Mouse (Mus musculus) urinary bladder, postnatal 36 days (tissue): Measurements from ENCODE around the gene Sprr2a1.
A peak's percentile ranks its signal among the peaks of the same experiment; 100 is the strongest.
"Not testable (repeated sequence)": the region's sequence is repeated elsewhere in the genome, so short reads cannot be mapped to it uniquely, and the experiment has no call there.

Source experiments
- DNase-seq, 2 experiments: peaks; one replicate each; pipeline ENCODE4 v3.0.0; 2022; ENCODE audit warnings: low spot score in 2 of 2, mixed read lengths in 1 of 2

Sprr2a1 gene

DNA sequence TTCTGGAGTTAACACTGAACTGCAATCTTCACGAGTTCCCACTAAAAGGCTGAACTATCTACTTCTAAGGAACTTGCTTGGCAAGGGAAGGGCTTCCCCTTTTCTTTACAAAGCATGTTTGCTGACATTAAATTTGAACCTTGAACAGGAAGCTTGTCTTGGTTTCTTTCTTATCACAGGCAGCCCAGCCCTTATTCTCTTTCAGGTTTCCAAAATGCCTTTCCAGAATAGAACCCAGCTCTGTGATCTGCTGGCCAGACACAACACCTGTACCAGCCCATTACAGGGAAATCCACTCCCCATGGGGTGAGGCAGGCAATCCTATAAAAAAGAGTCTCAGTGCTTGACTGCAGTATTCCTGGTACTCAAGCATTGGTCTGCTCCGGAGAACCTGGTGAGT lies at the start of gene Sprr2a1, which contains the start of gene Sprr2a2:
Gene Sprr2a1 (plus strand): TSS at position 231 of the 400 bp plus-strand sequence.
Gene Sprr2a2 (plus strand): TSS at position 352 of the 400 bp plus-strand sequence.
- not testable (repeated sequence) for DNase-seq

DNA sequence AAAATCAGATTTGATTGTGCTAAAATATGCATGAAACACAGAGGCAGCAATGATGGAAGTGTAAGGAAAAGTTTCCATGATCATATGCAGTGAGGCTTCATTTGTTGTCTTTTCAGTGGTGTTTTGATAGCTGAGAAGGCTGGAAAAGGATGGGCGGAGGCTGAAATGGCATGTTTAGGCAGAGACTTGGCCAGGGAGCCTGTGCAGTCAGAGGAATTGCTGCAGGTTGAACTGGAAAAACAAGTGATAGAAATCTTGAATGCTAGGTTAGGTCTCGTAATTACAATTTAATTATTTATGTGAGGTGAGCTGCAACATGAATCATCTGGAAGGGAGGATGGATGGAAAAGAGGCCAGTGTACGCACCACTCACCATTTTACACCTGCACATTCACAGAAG lies 45.8 kb upstream of the Sprr2a1 start:
- peak; percentile 33 to 56 for DNase-seq

DNA sequence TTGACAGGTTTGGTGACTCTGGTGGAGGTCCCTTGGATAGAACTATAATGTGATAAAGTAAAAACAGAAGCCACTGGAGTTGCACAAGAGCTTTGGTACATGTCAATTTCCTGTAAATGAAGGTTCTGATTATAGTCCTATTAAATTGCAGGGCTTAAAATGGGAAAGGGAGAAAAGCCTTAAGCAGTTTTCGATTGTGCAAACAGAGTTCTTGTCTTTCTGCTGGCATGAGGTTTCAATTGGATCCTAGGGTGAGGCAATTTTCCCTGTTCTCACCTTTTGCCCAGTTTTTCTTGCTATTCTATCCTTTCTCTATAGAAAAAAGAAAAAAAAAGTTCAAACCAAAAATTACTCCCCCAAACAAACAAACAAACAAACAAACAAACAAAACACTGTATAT lies 38.7 kb upstream of the Sprr2a1 start:
- no peak for DNase-seq

DNA sequence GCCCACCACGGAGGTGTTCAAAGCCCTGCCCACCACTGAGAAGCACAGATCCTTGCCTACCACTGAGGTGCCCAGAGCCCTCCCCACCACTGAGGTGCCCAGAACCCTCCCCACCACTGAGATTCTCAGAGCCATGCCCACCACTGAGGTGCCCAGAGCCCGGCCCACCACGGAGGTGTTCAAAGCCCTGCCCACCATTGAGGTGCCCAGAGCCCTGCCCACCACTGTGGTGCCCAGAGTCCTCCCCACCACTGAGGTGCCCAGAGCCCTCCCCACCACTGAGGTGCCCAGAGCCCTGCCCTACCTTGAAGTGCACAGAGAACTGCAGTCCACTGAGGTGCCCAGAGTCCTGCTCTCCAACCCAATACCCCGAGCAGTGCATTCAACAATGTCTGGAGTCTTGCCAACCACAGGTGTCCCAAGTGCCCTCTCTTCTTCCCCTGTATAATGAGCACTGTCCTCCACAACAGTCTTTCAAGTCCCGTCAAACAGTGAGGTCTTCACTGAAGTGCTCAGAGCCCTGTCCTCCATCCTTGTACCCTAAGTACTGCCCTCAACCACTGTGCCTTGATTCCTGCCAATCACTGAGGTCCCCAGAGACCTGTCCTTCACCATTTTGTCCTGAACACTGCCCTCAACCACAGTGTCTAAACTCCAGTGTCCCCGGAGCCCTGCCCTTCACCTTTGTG lies 19.9 kb upstream of the Sprr2a1 start:
- no peak for DNase-seq

DNA sequence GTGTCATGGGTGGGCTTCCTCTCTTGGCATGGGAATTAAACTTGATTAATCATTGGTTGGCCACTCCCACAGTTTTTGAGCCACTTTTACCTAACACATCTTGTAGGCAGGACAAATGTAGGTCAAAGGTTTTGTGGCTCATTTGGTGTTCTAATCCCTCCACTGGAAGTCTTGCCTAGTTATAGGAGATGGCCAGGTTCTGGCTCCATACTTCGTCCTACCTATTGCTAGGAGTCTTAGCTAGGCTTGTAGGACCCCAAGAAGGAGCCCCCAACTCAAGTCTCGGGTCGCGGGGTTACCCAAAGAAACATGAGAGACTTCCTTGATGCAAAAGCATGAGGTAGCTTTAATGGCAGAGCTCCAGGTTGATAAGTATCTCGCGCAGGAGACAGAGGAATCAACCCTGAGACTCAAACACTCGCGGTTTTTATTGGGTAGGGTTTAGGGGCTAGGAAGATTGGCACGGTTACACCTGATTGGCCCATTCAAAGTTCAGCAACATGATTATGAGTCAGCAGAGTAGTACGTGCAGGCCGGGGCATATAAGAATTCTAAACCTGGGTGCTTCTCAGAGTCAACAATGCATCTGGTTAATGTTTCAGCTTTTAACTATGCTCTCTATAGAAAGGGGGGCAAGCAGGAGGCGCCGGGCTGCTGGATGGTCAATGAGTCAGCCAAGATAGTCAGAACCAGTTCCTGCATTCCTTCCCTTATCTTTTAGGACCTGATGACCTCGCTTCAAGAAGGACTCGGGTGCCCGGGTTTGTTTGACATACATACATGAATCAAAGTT lies 4.3 kb upstream of the Sprr2a1 start:
- DNase-seq: not testable (repeated sequence)

DNA sequence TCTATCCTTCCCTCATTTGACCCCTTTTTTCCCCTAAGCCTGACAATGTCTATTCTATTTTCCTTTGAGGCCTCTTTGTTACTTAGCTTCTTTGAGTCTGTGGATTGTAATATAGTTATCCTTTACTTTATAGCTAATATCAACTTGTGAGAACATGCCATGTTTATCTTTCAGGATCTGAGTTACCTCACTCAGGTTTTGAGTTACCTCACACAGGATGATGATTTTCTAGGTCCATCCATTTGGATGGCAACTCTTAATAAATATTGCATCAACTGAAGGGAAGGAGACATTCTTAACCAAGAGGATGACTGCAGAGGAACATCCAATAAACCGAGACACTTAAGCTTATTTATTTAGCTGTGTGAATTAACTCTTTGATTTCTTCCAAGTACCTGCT lies 3.5 kb upstream of the Sprr2a1 start:
- not testable (repeated sequence) for DNase-seq

DNA sequence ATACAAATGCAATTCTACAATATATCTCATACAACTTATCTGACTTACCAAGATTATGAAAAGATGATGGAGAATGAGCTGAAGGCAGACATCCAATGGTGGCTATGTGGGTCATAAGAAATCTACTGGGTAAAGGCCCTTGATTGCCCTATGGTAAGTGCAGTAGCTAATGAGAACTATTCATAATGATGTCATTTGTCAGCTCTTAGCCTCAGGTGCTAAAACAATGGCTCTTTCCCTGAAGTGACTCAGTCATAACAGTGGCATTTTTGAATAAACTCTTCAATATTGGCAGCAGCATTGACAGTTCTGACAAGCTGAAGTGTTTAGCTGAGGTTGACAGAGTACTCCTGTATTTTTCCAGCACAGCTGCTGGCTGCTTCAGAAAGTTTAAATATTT lies 1.9 kb upstream of the Sprr2a1 start:
- not testable (repeated sequence) for DNase-seq

DNA sequence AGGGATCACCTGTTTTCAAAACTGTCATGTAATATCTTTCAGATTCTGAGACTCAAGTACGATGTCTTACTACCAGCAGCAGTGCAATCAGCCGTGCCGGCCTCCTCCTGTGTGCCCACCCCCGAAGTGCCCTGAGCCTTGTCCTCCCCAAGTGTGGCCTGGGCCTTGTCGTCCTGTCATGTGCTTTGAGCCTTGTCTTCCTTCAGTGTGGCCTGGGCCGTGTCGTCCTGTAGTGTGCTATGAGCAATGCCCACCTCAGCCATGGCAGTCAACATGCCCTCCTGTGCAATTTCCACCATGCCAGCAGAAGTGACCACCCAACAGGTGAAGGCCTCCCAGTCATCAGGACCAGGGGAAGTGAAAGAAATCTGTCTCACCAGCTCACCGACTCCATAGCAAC lies 3.4 kb downstream of the Sprr2a1 start:
- not testable (repeated sequence) for DNase-seq

DNA sequence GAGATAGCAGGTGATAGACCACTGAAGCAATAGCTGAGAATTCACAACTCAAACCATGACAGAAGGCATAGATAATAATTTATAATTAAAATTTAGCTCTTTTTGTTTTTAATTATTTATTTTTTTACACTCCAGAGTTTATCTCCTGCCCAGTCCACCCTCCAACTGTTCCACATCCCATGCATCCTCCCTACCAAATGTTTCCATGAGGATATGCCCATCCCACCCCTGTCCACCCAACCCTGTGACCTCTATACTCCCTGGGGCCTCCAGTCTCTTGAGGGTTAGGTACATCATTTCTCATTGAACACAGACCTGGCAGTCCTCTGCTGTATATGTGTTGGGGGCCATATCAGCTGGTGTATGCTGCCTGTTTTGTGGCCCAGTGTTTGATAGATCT lies 8.1 kb downstream of the Sprr2a1 start:
- not testable (repeated sequence) for DNase-seq

DNA sequence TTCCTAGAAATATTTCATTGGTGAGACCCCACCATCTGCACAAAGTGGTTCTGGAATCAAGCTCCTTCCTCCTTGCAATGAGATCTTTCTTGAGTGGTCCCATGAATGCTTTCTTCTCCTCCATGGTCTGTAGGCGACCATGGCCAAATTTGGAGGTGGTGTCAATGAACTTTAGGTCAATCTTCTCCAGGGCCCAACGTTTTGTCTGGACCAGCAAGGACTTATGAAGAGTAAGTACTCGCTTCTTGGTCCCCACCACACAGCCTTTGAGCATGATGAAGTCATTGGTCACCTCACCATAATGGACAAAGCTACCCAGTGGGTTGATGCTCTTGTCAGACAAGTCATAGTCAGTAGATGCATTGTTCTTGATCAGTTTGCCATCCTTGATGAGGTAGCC lies 11.8 kb downstream of the Sprr2a1 start:
- not testable (repeated sequence) for DNase-seq

DNA sequence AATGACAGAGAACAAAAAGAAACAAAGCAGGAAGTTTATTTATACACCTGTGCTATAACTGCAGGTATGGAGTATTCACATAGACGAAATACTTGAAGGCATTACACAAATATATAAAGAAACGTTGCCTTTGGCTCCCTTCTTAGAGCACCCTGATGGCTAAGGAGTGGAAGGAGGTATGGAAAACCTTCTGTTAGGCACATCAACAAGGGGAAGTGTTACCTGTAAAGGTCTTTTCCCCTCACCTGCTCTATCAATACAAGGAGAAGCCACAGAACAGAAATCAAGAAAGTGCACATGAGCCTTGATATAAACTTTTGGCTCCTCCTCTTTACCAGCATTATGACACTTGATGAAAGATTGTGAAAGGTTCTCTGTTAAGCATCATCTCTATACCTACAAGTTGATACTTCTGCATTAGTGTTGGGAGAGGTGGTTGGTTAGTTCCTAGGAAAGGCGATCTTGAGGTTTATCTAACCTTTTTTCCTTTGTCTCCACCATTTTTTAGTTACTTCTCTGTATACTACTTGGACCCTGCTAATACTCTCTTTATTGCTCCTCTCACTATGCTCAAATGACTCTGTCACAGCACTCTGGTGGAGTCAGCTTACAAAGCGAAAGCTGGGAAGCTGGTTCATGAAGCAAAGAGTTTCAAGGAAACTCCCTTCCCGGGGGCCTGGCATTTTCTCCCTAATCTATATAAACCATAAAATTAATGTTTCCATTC lies 21.0 kb downstream of the Sprr2a1 start:
- not testable (repeated sequence) for DNase-seq

DNA sequence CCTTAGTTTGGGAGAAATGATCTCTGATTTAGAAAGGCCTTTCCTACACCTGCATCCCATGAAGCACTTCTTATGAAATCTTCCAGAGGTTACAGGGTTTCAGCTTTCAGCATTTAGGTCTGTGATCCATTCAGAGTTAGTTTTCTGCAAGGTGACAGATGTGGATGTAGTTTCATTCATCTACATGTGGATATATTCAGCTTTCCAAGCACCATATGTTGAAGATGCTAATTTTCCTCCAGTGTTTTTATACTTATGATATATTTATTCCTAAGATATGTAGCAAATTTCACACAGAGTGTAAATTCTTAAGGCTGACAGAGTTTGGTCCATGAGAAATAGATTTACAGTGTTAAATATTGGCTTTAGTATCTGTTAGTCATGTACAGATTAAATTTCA lies 23.1 kb downstream of the Sprr2a1 start:
- DNase-seq: not testable (repeated sequence)

DNA sequence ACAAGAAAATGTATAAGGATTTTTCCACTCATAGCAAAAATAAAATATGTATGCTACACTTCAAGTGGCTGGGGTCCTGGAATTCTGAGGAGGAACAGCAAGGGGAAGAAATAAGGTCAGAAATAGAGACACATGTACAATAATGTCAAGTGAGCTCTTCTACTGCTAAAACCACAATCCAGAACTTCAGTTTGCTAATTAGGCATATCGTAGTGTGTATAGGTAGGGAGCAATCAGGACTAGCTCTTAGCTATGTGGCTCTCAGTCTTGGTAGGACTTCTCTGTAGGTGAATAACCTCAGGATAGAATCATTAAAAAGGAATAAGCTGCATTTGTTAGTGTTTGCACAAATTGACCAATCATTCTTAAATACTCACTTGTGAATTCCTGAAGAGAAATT lies 23.6 kb downstream of the Sprr2a1 start:
- not testable (repeated sequence) for DNase-seq

DNA sequence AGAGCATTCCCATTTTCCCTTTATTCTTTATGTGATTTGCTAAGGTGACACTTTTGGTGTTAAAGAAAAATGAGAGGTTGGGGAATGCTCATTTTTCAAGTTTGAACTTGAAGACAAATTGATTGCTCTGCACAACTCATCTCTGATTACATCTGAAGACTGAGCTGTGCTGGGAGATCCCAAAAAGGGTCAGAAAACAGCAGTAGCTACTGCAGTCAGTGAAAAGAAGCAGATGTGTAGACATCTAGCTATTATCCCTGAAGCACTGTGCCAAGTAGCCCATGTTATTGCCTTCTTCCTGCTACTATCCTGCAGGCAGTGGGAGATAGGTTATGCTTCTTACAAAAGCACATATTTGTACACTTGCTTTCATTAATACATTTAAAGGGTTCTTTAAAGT lies 29.2 kb downstream of the Sprr2a1 start:
- DNase-seq: not testable (repeated sequence)

DNA sequence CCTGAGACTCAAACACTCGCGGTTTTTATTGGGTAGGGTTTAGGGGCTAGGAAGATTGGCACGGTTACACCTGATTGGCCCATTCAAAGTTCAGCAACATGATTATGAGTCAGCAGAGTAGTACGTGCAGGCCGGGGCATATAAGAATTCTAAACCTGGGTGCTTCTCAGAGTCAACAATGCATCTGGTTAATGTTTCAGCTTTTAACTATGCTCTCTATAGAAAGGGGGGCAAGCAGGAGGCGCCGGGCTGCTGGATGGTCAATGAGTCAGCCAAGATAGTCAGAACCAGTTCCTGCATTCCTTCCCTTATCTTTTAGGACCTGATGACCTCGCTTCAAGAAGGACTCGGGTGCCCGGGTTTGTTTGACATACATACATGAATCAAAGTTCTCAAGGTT lies 30.6 kb downstream of the Sprr2a1 start:
- DNase-seq: not testable (repeated sequence)

DNA sequence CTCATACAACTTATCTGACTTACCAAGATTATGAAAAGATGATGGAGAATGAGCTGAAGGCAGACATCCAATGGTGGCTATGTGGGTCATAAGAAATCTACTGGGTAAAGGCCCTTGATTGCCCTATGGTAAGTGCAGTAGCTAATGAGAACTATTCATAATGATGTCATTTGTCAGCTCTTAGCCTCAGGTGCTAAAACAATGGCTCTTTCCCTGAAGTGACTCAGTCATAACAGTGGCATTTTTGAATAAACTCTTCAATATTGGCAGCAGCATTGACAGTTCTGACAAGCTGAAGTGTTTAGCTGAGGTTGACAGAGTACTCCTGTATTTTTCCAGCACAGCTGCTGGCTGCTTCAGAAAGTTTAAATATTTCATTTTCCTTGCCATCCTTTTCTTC lies 32.9 kb downstream of the Sprr2a1 start:
- not testable (repeated sequence) for DNase-seq

DNA sequence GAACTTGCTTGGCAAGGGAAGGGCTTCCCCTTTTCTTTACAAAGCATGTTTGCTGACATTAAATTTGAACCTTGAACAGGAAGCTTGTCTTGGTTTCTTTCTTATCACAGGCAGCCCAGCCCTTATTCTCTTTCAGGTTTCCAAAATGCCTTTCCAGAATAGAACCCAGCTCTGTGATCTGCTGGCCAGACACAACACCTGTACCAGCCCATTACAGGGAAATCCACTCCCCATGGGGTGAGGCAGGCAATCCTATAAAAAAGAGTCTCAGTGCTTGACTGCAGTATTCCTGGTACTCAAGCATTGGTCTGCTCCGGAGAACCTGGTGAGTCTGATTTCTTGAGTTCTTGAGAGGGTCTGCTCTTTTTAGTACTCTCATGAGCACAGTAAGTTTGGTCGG lies 34.9 kb downstream of the Sprr2a1 start:
- DNase-seq: not testable (repeated sequence)

DNA sequence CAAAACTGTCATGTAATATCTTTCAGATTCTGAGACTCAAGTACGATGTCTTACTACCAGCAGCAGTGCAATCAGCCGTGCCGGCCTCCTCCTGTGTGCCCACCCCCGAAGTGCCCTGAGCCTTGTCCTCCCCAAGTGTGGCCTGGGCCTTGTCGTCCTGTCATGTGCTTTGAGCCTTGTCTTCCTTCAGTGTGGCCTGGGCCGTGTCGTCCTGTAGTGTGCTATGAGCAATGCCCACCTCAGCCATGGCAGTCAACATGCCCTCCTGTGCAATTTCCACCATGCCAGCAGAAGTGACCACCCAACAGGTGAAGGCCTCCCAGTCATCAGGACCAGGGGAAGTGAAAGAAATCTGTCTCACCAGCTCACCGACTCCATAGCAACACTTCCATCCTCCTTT lies 38.3 kb downstream of the Sprr2a1 start:
- not testable (repeated sequence) for DNase-seq

DNA sequence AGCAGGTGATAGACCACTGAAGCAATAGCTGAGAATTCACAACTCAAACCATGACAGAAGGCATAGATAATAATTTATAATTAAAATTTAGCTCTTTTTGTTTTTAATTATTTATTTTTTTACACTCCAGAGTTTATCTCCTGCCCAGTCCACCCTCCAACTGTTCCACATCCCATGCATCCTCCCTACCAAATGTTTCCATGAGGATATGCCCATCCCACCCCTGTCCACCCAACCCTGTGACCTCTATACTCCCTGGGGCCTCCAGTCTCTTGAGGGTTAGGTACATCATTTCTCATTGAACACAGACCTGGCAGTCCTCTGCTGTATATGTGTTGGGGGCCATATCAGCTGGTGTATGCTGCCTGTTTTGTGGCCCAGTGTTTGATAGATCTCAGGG lies 42.9 kb downstream of the Sprr2a1 start:
- DNase-seq: not testable (repeated sequence)

DNA sequence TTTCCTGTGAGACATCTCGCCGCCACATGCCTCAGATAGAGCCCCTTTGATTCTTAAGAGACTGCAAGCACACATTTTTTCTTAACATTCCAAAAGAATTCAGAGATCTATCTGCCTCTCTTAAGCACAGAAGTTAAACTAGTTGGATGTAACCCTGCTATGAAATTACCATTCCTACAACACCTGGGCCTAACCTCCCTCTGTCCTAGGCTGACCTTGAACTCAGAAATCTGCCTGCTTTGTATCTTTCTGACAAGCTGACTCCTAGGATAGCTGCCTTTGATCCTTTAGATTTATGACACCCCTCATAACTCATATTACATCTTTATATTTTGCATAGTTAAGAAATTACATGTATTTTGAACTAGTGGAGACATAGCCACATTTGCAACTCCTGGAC lies 47.9 kb downstream of the Sprr2a1 start:
- not testable (repeated sequence) for DNase-seq
